Comparison of ENCODE assay signal across 8 mouse cellular contexts in the genomic region with DNA sequence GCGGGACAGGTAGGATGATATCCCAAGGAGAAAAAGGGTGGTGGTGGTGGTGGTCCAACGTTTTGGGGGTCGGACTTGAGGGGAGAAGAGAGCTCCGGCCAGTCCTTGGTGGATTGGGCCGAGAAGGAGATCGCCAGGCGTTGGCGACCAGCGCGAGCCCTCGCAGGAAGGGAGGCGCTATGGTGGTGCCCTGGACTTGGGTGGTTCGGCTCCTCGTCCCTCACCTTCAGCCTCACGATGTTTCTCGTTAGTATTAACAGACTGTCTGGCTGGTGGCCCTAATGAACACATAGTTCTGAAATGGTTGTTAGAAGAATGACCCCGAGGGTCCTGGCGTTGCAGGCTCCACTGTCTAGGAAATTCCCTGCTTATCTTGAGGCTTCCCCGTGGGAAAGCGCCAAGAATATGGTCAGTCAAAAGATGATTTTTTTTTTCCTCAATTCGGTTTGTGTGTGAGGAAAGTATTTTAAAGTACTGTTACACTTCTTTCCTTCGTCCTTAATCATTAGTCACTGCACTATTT. TPM values are rescaled to one million over a fixed set of nuclear protein-coding genes. Genes with fewer than 3 reads are reported as not detected.
DNase-seq lines count a peak whose midpoint lies in the region; ATAC-seq lines count a peak whose summit lies in the region.

No protein-coding gene starts in this region.

- H3K4me3 ChIP-seq in neural tube, embryonic 11.5 days (ENCODE audit: low read depth, low read length): peak overlapping the region; percentile 72
- peak overlapping the region; percentile 78 for H3K4me3 ChIP-seq in limb, embryonic 15.5 days
- peak overlapping the region; percentile 75 for H3K4me3 ChIP-seq in stomach, embryonic 14.5 days (ENCODE audit: low read depth, low read length)

- peak overlapping the region; percentile 65 for H3K4me2 ChIP-seq in neural tube, embryonic 11.5 days (ENCODE audit: low read depth)
- peak overlapping the region; percentile 63 for H3K4me2 ChIP-seq in limb, embryonic 15.5 days
- H3K4me2 ChIP-seq in stomach, embryonic 14.5 days (replicated peaks; ENCODE audit: low read depth, low read length): peak overlapping the region; percentile 57

- no peaks in the 10 kb centered on the region for H3K4me1 ChIP-seq in neural tube, embryonic 11.5 days (ENCODE audit: control insufficient read depth, insufficient read depth, low read length)
- H3K4me1 ChIP-seq in limb, embryonic 15.5 days: peaks cover 12% of the 10 kb centered on the region
- peaks cover 9% of the 10 kb centered on the region; the same call in 1 of the 2 replicates for H3K4me1 ChIP-seq in stomach, embryonic 14.5 days (ENCODE audit: control insufficient read depth, insufficient read depth, low read length)

- H3K27me3 ChIP-seq in neural tube, embryonic 11.5 days (ENCODE audit: control insufficient read depth, insufficient read depth, low read length): no peaks in the 10 kb centered on the region
- H3K27me3 ChIP-seq in limb, embryonic 15.5 days: no peaks in the 10 kb centered on the region
- H3K27me3 ChIP-seq in stomach, embryonic 14.5 days (ENCODE audit: control insufficient read depth, insufficient read depth, low read length): no peaks in the 10 kb centered on the region

- under 1% methylated on average over 17 of the region's 22 CpGs for WGBS in neural tube, embryonic 11.5 days
- WGBS in limb, embryonic 15.5 days: under 1% methylated on average over 22 of the region's 22 CpGs
- under 1% methylated on average over 22 of the region's 22 CpGs for WGBS in stomach, embryonic 14.5 days

- peak; percentile 69 for ATAC-seq in neural tube, embryonic 11.5 days (ENCODE audit: insufficient read depth, low FRiP score, low TSS enrichment)
- peak; percentile 70 for ATAC-seq in erythroid progenitor cell, adult 5-6 weeks (replicated peaks; ENCODE audit: low FRiP score, poor library complexity, severe bottlenecking)
- peak; percentile 28; the same call in 1 of the 2 replicates for ATAC-seq in limb, embryonic 15.5 days (ENCODE audit: insufficient number of reproducible peaks, low FRiP score, low TSS enrichment, low read depth)
- peak; percentile 46 for ATAC-seq in stomach, embryonic 14.5 days (ENCODE audit: insufficient number of reproducible peaks, insufficient read depth, low FRiP score, low read depth)

- H3K9ac ChIP-seq in neural tube, embryonic 11.5 days (ENCODE audit: low read length): peak overlapping the region; percentile 72
- H3K9ac ChIP-seq in limb, embryonic 15.5 days: peak overlapping the region; percentile 73
- H3K9ac ChIP-seq in stomach, embryonic 14.5 days (replicated peaks; ENCODE audit: low read depth, low read length): peak overlapping the region; percentile 47

- DNase-seq in neural tube, embryonic 11.5 days (ENCODE audit: low spot score): no peak
- no peak for DNase-seq in neural tube, embryonic 10.5 days (ENCODE audit: extremely low spot score, low spot score)
- DNase-seq in urinary bladder, postnatal 14 days (ENCODE audit: low spot score): no peak
- DNase-seq in left cerebral cortex, postnatal 14 days (ENCODE audit: low spot score in 2 of 2): no peak
- no peak for DNase-seq in thymus, adult 18-20 months

- H3K27ac ChIP-seq in neural tube, embryonic 11.5 days (ENCODE audit: low read depth, low read length): peak overlapping the region; percentile 56; the same call in 1 of the 2 replicates
- peak overlapping the region; percentile 90 for H3K27ac ChIP-seq in limb, embryonic 15.5 days
- H3K27ac ChIP-seq in stomach, embryonic 14.5 days (ENCODE audit: low read length): peak overlapping the region; percentile 80

- H3K36me3 ChIP-seq in neural tube, embryonic 11.5 days (ENCODE audit: control insufficient read depth, insufficient read depth, low read length): no peaks in the 10 kb centered on the region
- H3K36me3 ChIP-seq in limb, embryonic 15.5 days: peaks cover 5% of the 10 kb centered on the region; the same call in 1 of the 2 replicates
- peaks cover 6% of the 10 kb centered on the region; the same call in 1 of the 2 replicates for H3K36me3 ChIP-seq in stomach, embryonic 14.5 days (ENCODE audit: control insufficient read depth, insufficient read depth, low read length)

- no peaks in the 10 kb centered on the region for H3K9me3 ChIP-seq in neural tube, embryonic 11.5 days (ENCODE audit: control insufficient read depth, low read length)
- no peaks in the 10 kb centered on the region for H3K9me3 ChIP-seq in limb, embryonic 15.5 days
- no peaks in the 10 kb centered on the region for H3K9me3 ChIP-seq in stomach, embryonic 14.5 days (ENCODE audit: control insufficient read depth, low read depth, low read length)

- intact Hi-C loops in left cerebral cortex, postnatal 14 days (cut with DNase I): loop anchor here (5.0 kb wide), 1 partner anchor 39 kb away; a partner anchor contains a TSS

RNA-seq across cellular contexts. Expression of a gene that starts 0.4 kb away (rescaled TPM):
- polyA plus RNA-seq in neural tube, embryonic 11.5 days (2014; fragmentation: Nextera tagmentation; extraction: Ambion mirVana): 50.4 and 51.6 TPM in 2 replicates
- total RNA-seq in erythroid progenitor cell, adult 5-6 weeks (2015; ENCODE audit: low replicate concordance): 41.1 and 46.5 TPM in 2 replicates
- total RNA-seq in erythroid progenitor cell, adult 5-6 weeks (2017; ENCODE audit: low replicate concordance): 50.7 and 91.2 TPM in 2 replicates
- polyA plus RNA-seq in limb, embryonic 15.5 days (2015; fragmentation: Nextera tagmentation; extraction: Ambion mirVana): 56.0 and 59.7 TPM in 2 replicates
- polyA plus RNA-seq in stomach, embryonic 14.5 days (2014; fragmentation: Nextera tagmentation; extraction: Ambion mirVana): 52.9 and 61.9 TPM in 2 replicates
- total RNA-seq in left cerebral cortex, postnatal 14 days (2021): 10 to 100 TPM; 16.8 to 18.5 TPM

RNA-seq across cellular contexts. Expression of a gene that starts 4.2 kb away (rescaled TPM):
- 63.6 and 68.5 TPM in 2 replicates for polyA plus RNA-seq in neural tube, embryonic 11.5 days (2014; fragmentation: Nextera tagmentation; extraction: Ambion mirVana)
- total RNA-seq in erythroid progenitor cell, adult 5-6 weeks (2015; ENCODE audit: low replicate concordance): 15.9 and 36.4 TPM in 2 replicates
- total RNA-seq in erythroid progenitor cell, adult 5-6 weeks (2017; ENCODE audit: low replicate concordance): 22.2 and 43.4 TPM in 2 replicates
- polyA plus RNA-seq in limb, embryonic 15.5 days (2015; fragmentation: Nextera tagmentation; extraction: Ambion mirVana): 47.7 and 49.1 TPM in 2 replicates
- polyA plus RNA-seq in stomach, embryonic 14.5 days (2014; fragmentation: Nextera tagmentation; extraction: Ambion mirVana): 66.6 and 70.8 TPM in 2 replicates
- total RNA-seq in left cerebral cortex, postnatal 14 days (2021): 100 to 1,000 TPM; 101 to 105 TPM

RNA-seq across cellular contexts. Expression of a gene that starts 41.3 kb away (rescaled TPM):
- 35.7 and 36.1 TPM in 2 replicates for polyA plus RNA-seq in neural tube, embryonic 11.5 days (2014; fragmentation: Nextera tagmentation; extraction: Ambion mirVana)
- total RNA-seq in erythroid progenitor cell, adult 5-6 weeks (2015; ENCODE audit: low replicate concordance): 2.5 and 16.9 TPM in 2 replicates
- 8.4 and 11.9 TPM in 2 replicates for total RNA-seq in erythroid progenitor cell, adult 5-6 weeks (2017; ENCODE audit: low replicate concordance)
- polyA plus RNA-seq in limb, embryonic 15.5 days (2015; fragmentation: Nextera tagmentation; extraction: Ambion mirVana): 21.8 and 23.2 TPM in 2 replicates
- polyA plus RNA-seq in stomach, embryonic 14.5 days (2014; fragmentation: Nextera tagmentation; extraction: Ambion mirVana): 24.6 and 26.9 TPM in 2 replicates
- total RNA-seq in left cerebral cortex, postnatal 14 days (2021): 10 to 100 TPM; 16.3 to 17.1 TPM

RNA-seq across cellular contexts. Expression of a gene that starts 41.5 kb away (rescaled TPM):
- polyA plus RNA-seq in neural tube, embryonic 11.5 days (2014; fragmentation: Nextera tagmentation; extraction: Ambion mirVana): 32.0 and 33.8 TPM in 2 replicates
- 10.5 and 33.9 TPM in 2 replicates for total RNA-seq in erythroid progenitor cell, adult 5-6 weeks (2015; ENCODE audit: low replicate concordance)
- 12.3 and 30.9 TPM in 2 replicates for total RNA-seq in erythroid progenitor cell, adult 5-6 weeks (2017; ENCODE audit: low replicate concordance)
- polyA plus RNA-seq in limb, embryonic 15.5 days (2015; fragmentation: Nextera tagmentation; extraction: Ambion mirVana): 24.4 and 25.4 TPM in 2 replicates
- polyA plus RNA-seq in stomach, embryonic 14.5 days (2014; fragmentation: Nextera tagmentation; extraction: Ambion mirVana): 16.8 and 20.1 TPM in 2 replicates
- 10 to 100 TPM; 31.7 to 34.5 TPM for total RNA-seq in left cerebral cortex, postnatal 14 days (2021)
